Mouse (Mus musculus): ENCODE measurements around the gene Arl5c.

DNA sequence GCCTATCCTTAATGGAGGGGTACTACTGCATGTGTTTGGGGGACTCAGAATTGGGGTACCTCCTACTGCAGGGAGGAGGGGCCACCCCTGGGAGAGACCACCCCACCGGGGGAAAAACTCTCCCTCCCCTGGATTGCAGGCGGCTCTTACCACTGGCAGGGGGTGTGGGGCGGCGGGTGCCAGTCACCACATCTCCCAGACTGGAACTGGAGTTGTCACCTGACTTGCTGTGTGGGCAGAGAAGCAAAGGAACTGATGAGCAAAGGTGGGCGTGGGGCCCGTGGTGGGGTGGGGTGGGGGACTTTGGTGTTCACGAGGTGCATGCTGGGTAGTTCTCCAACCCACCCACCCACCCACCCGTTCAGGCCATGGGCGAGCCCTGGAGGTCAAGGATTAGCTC, 15.7 kb upstream of the Arl5c start:
- no peak for TF ChIP-seq GATA1 (IDR thresholded peaks at IDR 0.05; ENCODE audit: borderline replicate concordance, low read length)
- TF ChIP-seq FLI1 (IDR thresholded peaks at IDR 0.05; ENCODE audit: low read length), result no peak
